Mouse (Mus musculus): ENCODE data around the gene Tyk2. TPM values are rescaled to one million over a fixed set of nuclear protein-coding genes. Genes with fewer than 3 reads are reported as not detected.

Tyk2 gene
- total RNA-seq, 1 experiment: 16.8 TPM

DNA sequence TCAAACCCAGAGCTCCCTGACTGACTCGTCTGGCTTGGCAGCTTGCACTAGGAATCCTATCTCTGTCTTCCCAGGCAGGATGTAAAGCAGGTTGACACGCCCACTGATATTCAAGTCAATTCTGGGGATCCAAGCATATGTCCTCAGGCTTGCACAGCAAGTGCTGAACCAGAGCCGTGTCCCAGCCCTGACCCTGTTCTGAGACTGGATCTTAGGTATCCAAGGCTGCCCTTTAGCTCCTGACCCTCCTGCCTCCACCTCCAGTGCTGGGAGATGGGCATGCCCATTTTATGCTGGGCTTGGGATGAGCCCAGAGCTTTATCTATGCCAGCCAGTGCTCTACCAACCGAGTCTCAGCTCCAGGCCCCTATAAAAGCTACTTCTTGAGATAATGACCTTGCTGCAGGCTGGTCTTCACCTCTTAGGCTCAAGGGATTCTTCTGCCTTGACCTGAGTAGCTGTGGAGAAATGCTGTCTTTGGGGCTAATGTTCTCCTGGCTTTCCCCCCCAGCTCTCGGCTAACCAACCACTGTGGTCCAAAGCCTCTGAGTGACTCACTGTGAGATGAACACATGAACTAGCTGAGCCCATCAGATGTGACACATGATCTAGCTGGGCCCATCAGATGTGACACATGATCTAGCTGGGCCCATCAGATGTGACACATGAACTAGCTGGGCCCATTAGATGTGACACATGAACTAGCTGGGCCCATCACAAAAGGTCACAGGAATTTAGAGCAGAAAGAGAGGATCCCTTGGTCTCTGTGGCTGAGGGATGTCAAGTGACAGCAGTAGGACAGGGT lies 25.1 kb downstream of the Tyk2 start:
- DNase-seq (ENCODE audit: low read depth, low spot score): no peak
- Histone ChIP-seq H3K4me3 (ENCODE audit: insufficient read depth in 1 of 2, low read depth in 1 of 2, low read length in 2 of 2, poor library complexity in 1 of 2, severe bottlenecking in 1 of 2) (no peak overlapping the region), H3K36me3 (ENCODE audit: control insufficient read depth, insufficient read depth, low read length, poor library complexity, severe bottlenecking) (no peaks in the 10 kb centered on the region; the same call in 1 of the 2 replicates), H3K27ac (ENCODE audit: insufficient read depth, low read depth, low read length, poor library complexity, severe bottlenecking) (no peak overlapping the region; the same call in 1 of the 2 replicates), H3K9ac (ENCODE audit: insufficient read depth, low read depth, low read length, poor library complexity, severe bottlenecking) (no peak overlapping the region), H3K4me1 (ENCODE audit: control insufficient read depth in 2 of 2, insufficient read depth in 2 of 2, low read length in 2 of 2, poor library complexity in 1 of 2) (peaks cover 3 to 14% of the 10 kb centered on the region in 2 experiments; a peak in 3 of 4 replicates), H3K9me3 (ENCODE audit: control insufficient read depth, insufficient read depth, low read depth, low read length) (no peaks in the 10 kb centered on the region)
- TF ChIP-seq MAFK (IDR thresholded peaks at IDR 0.05; ENCODE audit: insufficient read depth, low read depth, low read length) (no peak), ZC3H11A (IDR thresholded peaks at IDR 0.05; ENCODE audit: borderline replicate concordance, low read depth, low read length) (no peak), ZNF384 (IDR thresholded peaks at IDR 0.05; ENCODE audit: low read depth, low read length) (no peak), HCFC1 (IDR thresholded peaks at IDR 0.05; ENCODE audit: borderline replicate concordance, insufficient read depth, low read length) (no peak), CHD2 (IDR thresholded peaks at IDR 0.05; ENCODE audit: low read depth, low read length) (no peak)
- in situ Hi-C loops (cut with MboI; ENCODE audit: low sequenced_read_pairs in 2 of 2, unreplicated experiment in 2 of 2): no loop called here

DNA sequence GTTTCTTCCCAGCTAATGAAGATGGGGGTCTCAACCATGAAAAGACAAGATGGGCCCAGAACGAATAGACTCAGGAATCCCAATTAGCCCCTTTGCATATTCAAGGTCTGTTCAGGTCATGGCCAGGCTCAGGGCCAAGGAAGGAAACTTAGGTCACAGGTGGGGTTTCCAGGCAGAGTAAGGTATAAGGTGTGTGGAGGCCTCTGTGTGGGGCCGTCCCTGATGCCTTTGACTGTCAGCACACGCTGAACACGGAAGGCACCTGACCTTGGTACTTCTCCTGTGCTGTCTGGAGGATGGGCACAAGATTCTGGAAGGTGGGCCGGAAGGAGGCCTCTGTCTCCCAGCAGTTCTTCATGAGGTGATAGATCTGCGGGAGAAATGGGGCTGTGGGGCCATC lies 26.2 kb downstream of the Tyk2 start:
- TF ChIP-seq MAFK (IDR thresholded peaks at IDR 0.05; ENCODE audit: insufficient read depth, low read depth, low read length) (no peak), ZC3H11A (IDR thresholded peaks at IDR 0.05; ENCODE audit: borderline replicate concordance, low read depth, low read length) (no peak), HCFC1 (IDR thresholded peaks at IDR 0.05; ENCODE audit: borderline replicate concordance, insufficient read depth, low read length) (no peak), CHD2 (IDR thresholded peaks at IDR 0.05; ENCODE audit: low read depth, low read length) (no peak), ZNF384 (IDR thresholded peaks at IDR 0.05; ENCODE audit: low read depth, low read length) (no peak)
- no peak overlapping the region for H3K4me3 ChIP-seq (ENCODE audit: insufficient read depth in 1 of 2, low read depth in 1 of 2, low read length in 2 of 2, poor library complexity in 1 of 2, severe bottlenecking in 1 of 2)
- no peaks in the 10 kb centered on the region for H3K9me3 ChIP-seq (ENCODE audit: control insufficient read depth, insufficient read depth, low read depth, low read length)
- peaks cover 3 to 20% of the 10 kb centered on the region in 2 experiments; a peak in 3 of 4 replicates for H3K4me1 ChIP-seq (ENCODE audit: control insufficient read depth in 2 of 2, insufficient read depth in 2 of 2, low read length in 2 of 2, poor library complexity in 1 of 2)
- in situ Hi-C loops (cut with MboI; ENCODE audit: low sequenced_read_pairs in 2 of 2, unreplicated experiment in 2 of 2): no loop called here
- DNase-seq (ENCODE audit: low read depth, low spot score): no peak
- H3K36me3 ChIP-seq (ENCODE audit: control insufficient read depth, insufficient read depth, low read length, poor library complexity, severe bottlenecking): no peaks in the 10 kb centered on the region; the same call in 1 of the 2 replicates
- no peak overlapping the region for H3K27ac ChIP-seq (ENCODE audit: insufficient read depth, low read depth, low read length, poor library complexity, severe bottlenecking)
- no peak overlapping the region for H3K9ac ChIP-seq (ENCODE audit: insufficient read depth, low read depth, low read length, poor library complexity, severe bottlenecking)

DNA sequence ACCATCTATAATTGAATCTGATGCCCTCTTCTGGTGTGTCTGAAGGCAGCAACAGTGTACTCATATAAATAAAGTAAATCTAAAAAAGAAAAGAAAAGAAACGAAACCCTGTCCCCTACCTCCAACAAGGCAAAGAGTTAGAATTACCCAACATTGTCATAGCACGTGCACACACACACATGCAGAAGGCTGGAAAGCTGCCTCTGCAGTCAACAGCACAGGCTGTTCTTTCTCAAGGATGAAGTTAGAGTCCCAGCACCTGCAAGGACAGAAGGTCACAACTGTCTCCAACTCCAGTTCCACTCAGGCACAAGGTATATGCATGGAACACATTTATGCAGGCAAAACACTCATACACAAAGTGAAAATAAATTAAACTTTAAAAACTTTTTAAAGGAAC lies 29.0 kb downstream of the Tyk2 start:
- H3K27ac ChIP-seq (ENCODE audit: insufficient read depth, low read depth, low read length, poor library complexity, severe bottlenecking): no peak overlapping the region
- H3K36me3 ChIP-seq (ENCODE audit: control insufficient read depth, insufficient read depth, low read length, poor library complexity, severe bottlenecking): no peaks in the 10 kb centered on the region
- peaks cover 0 to 13% of the 10 kb centered on the region in 2 experiments; a peak in 1 of 4 replicates for H3K4me1 ChIP-seq (ENCODE audit: control insufficient read depth in 2 of 2, insufficient read depth in 2 of 2, low read length in 2 of 2, poor library complexity in 1 of 2)
- in situ Hi-C loops (cut with MboI; ENCODE audit: low sequenced_read_pairs in 2 of 2, unreplicated experiment in 2 of 2): no loop called here
- no peak overlapping the region for H3K9ac ChIP-seq (ENCODE audit: insufficient read depth, low read depth, low read length, poor library complexity, severe bottlenecking)
- H3K4me3 ChIP-seq (ENCODE audit: insufficient read depth in 1 of 2, low read depth in 1 of 2, low read length in 2 of 2, poor library complexity in 1 of 2, severe bottlenecking in 1 of 2): no peak overlapping the region
- TF ChIP-seq CHD2 (IDR thresholded peaks at IDR 0.05; ENCODE audit: low read depth, low read length) (no peak), HCFC1 (IDR thresholded peaks at IDR 0.05; ENCODE audit: borderline replicate concordance, insufficient read depth, low read length) (no peak), MAFK (IDR thresholded peaks at IDR 0.05; ENCODE audit: insufficient read depth, low read depth, low read length) (no peak), ZNF384 (IDR thresholded peaks at IDR 0.05; ENCODE audit: low read depth, low read length) (no peak), ZC3H11A (IDR thresholded peaks at IDR 0.05; ENCODE audit: borderline replicate concordance, low read depth, low read length) (no peak)
- DNase-seq (ENCODE audit: low read depth, low spot score): no peak
- H3K9me3 ChIP-seq (ENCODE audit: control insufficient read depth, insufficient read depth, low read depth, low read length): no peaks in the 10 kb centered on the region

DNA sequence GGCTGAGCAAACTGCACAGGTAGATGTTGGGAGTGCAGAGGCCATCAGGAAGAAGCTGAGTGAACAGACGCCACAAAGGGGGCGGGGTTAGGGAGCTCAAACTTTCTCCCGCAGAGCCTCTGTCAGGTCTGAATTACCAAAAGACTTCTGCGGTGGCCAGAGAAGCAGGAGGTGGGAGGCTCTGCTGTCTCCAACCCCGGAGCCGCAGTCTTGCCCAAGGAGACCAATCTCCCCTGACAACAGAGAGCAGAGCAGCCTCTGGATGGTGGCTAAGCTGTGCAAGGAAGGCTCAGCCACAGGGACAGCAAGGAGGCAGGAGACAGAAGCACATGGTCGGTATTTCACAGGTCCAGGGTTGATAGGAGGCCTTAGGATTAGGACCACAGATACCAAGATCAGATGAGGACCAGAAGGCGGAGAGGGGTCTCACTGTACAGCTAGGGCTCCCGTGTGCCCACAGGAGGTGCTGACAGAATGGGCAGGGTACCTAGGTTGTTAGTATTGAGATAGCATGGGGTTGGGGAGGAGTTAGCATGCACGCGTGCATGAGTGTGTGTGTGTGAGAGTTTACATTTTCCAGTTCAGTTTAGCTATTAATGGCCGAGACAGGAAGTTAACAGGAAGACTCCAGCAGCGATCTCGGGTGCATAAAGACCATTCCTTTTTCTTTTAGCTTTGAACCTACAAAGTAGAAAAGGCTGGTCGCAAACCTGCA lies 30.4 kb downstream of the Tyk2 start:
- H3K36me3 ChIP-seq (ENCODE audit: control insufficient read depth, insufficient read depth, low read length, poor library complexity, severe bottlenecking): no peaks in the 10 kb centered on the region
- H3K9me3 ChIP-seq (ENCODE audit: control insufficient read depth, insufficient read depth, low read depth, low read length): no peaks in the 10 kb centered on the region
- no peak overlapping the region for H3K27ac ChIP-seq (ENCODE audit: insufficient read depth, low read depth, low read length, poor library complexity, severe bottlenecking)
- no peak overlapping the region for H3K4me3 ChIP-seq (ENCODE audit: insufficient read depth in 1 of 2, low read depth in 1 of 2, low read length in 2 of 2, poor library complexity in 1 of 2, severe bottlenecking in 1 of 2)
- in situ Hi-C loops (cut with MboI; ENCODE audit: low sequenced_read_pairs in 2 of 2, unreplicated experiment in 2 of 2): no loop called here
- H3K9ac ChIP-seq (ENCODE audit: insufficient read depth, low read depth, low read length, poor library complexity, severe bottlenecking): no peak overlapping the region
- no peak for TF ChIP-seq CHD2 (IDR thresholded peaks at IDR 0.05; ENCODE audit: low read depth, low read length)
- no peak for TF ChIP-seq MAFK (IDR thresholded peaks at IDR 0.05; ENCODE audit: insufficient read depth, low read depth, low read length)
- no peak for TF ChIP-seq ZC3H11A (IDR thresholded peaks at IDR 0.05; ENCODE audit: borderline replicate concordance, low read depth, low read length)
- TF ChIP-seq HCFC1 (IDR thresholded peaks at IDR 0.05; ENCODE audit: borderline replicate concordance, insufficient read depth, low read length): no peak
- TF ChIP-seq ZNF384 (IDR thresholded peaks at IDR 0.05; ENCODE audit: low read depth, low read length): no peak
- peaks cover 0 to 15% of the 10 kb centered on the region in 2 experiments; a peak in 2 of 4 replicates for H3K4me1 ChIP-seq (ENCODE audit: control insufficient read depth in 2 of 2, insufficient read depth in 2 of 2, low read length in 2 of 2, poor library complexity in 1 of 2)
- DNase-seq (ENCODE audit: low read depth, low spot score): no peak
